Mouse (Mus musculus) small intestine, adult 2 months (tissue): ENCODE measurements around the gene Osmr.

ENCODE experiments used
- CTCF ChIP-seq: fragments of 200-500 bp; IDR thresholded peaks from 2 replicates; pipeline ENCODE4 v1.5.1; 2012; ENCODE audit warnings: low read depth, mild to moderate bottlenecking, control low read depth, inconsistent platforms, low read length, moderate library complexity, mixed read lengths; ENCODE audit not compliant: insufficient replicate concordance, insufficient read length; ENCODE audit errors: extremely low read depth
- POLR2A ChIP-seq: fragments of 200-500 bp; IDR thresholded peaks from 2 replicates; pipeline ENCODE4 v1.6.1; 2012; ENCODE audit warnings: low read depth, mild to moderate bottlenecking, control low read depth, inconsistent platforms, low read length, moderate library complexity

DNA sequence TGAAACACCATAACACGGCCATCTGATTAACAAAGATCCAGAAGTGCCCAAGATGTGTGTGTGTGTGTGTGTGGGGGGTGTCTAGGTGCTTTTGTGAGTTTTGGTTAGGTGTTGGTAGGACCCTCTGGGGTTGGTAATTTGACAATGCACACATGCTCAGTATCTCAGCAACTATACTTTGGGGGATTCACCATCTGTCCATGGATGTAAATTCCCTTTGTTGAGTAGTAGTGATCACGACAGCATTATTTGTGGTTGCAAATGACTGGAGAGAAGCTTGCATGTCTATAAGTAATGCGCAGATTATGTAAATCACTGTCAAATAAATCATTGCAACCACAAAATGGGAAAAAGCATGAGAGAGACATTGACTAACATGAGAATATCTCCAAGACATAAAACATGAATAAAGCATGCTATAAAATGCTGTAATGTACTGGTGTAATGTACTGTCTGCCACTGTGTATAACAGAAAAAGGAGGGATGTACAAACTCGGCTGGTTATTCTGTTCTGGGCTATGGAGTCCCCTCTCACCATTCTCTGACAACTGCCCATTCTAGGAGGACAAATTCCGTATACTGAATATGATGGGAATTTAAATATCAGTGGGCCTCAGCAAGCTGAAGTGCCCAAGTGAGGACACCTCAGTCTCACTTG, 27.3 kb upstream of the Osmr start:
- TF ChIP-seq POLR2A (no peak), CTCF (no peak)
